Mouse (Mus musculus) brown adipose tissue, adult 24 weeks (tissue): ENCODE measurements around the gene Ugcg. TPM values are rescaled to one million over a fixed set of nuclear protein-coding genes. Genes with fewer than 3 reads are reported as not detected.

Experiments
- H3K27ac ChIP-seq: fragments of 200-500 bp; replicated peaks from 2 replicates; pipeline ENCODE4 v1.5.1; 2012; ENCODE audit warnings: low read depth, mild to moderate bottlenecking, low read length
- H3K4me1 ChIP-seq: fragments of 200-500 bp; 2 replicates; pipeline ENCODE4 v1.6.1; 2012; ENCODE audit warnings: low read length, mixed read lengths; ENCODE audit not compliant: control insufficient read depth, insufficient read depth, insufficient read length
- H3K4me3 ChIP-seq: fragments of 200-500 bp; 2 replicates; pipeline ENCODE4 v1.5.1; 2012; ENCODE audit warnings: low read depth, mild to moderate bottlenecking, low read length, moderate library complexity; ENCODE audit not compliant: insufficient read depth
- polyA plus RNA-seq: library from polyadenylated mRNA; stranded (reverse); fragments of >200 nt; gene quantifications from 2 replicates; pipeline ENCODE4 v1.2.4, GENCODE M21; 2012; ENCODE audit not compliant: missing spikeins, insufficient read depth, insufficient read length

The Ugcg gene
- 5.9 and 7.0 TPM in 2 replicates for polyA plus RNA-seq

DNA sequence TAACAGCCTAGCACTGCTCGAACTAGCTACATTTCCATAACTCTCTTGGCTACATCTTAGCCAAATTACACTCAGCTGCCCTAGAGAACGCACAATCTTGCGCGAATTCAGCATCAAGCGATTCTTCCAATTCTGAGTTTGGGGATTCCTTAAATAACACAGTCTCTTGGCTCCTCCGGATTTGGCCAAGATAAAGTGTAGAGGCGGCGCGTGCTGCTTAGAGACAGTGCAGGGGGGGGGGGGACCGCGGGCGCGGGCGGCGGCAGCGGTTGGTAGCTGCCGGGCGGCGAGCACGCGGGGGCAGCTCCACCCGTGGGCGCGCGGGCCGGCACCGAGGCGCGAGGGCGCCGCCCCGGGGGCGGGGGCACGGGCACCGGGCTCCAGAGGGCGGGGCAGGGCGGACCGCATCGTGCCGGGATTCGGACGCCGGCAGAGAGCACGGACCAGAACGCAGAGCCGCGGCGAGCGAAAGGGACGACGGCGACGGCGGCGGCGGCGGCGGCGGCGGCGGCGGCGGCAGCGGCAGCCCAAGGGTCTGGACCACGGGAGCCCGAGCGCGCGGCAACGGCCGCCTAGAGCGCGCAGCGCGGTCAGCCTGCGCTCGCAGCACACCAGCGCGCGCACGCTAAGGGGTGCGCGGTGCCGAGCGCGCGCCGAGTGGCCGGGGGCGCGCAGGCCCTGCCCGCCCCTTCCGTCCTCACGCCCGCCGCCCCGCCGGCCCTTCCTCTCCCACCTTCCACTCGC is at the start of gene Ugcg:
Gene Ugcg, plus strand, starts transcription at position 456 of the 744 bp plus-strand sequence.
- Histone ChIP-seq H3K4me1 (peaks cover 6% of the 10 kb centered on the region), H3K27ac (peak within 1 kb of the TSS; percentile 87), H3K4me3 (peak within 1 kb of the TSS; percentile 96)

- Histone ChIP-seq H3K4me3 (no peak overlapping the region), H3K27ac (no peak overlapping the region), H3K4me1 (no peaks in the 10 kb centered on the region)
These were observed 40.0 kb upstream of the Ugcg start for GRCm38 (mm10) chr4:59149043-59149442.

GRCm38 (mm10) chr4:59150907-59151306 is 38.1 kb upstream of the Ugcg start:
- Histone ChIP-seq H3K27ac (no peak overlapping the region), H3K4me1 (no peaks in the 10 kb centered on the region), H3K4me3 (no peak overlapping the region)

DNA sequence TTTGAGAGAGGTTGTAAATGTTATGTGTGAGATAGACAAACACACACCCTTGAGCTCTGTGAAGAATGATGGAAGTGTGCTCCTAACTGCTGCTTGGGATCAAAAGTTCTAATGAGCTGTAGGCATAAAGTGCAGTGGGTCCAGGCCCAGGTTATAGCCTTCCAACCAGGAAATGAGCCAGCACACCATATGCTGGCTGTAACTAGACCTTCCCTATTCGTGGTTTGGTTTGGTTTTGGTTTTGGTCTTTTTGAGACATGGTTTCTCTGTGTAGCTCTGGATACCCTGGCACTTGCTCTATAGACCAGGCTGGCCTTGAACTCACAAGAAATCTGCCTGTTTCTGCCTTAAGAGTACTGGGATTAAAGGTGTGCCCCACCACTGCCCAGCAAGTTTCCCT is 37.1 kb upstream of the Ugcg start:
- no peak overlapping the region for H3K4me3 ChIP-seq
- H3K4me1 ChIP-seq: peaks cover 2% of the 10 kb centered on the region; the same call in 1 of the 2 replicates
- H3K27ac ChIP-seq: no peak overlapping the region

DNA sequence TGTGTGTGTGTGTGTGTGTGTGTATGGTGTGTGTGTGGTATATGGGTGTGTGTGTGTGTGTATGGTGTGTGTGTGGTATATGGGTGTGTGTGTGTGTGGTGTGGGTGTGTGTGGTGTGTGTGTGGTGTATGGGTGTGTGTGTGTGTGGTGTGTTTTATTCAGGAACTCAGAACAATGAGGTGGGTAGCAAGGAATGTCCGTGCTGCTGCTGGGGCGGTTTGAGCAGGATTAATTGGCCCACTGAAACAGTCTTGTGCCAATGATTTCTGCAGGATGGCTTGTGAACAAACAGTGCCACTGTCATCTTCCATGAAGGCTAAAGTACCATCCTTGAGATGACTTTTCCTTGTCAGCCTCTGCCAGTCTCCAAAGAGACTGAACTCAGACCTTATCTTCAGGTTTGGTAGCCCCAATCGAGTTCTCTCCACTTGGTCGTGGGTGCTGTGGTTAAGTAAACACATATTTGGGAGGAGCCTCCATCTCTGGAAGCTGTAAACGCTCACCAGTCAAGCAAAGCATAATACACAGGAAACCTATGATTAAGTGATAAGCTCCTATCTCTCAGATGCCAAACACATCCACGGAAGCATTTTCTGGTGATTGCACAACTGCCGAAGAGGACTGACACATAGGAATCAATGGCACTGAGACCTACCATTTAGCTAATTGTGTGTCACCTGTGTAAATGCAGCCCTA is 32.0 kb upstream of the Ugcg start:
- Histone ChIP-seq H3K27ac (no peak overlapping the region), H3K4me1 (peaks cover 2% of the 10 kb centered on the region; the same call in 1 of the 2 replicates), H3K4me3 (no peak overlapping the region)

GRCm38 (mm10) chr4:59157654-59158053 is 31.4 kb upstream of the Ugcg start:
- H3K4me1 ChIP-seq: peaks cover 2% of the 10 kb centered on the region; the same call in 1 of the 2 replicates
- no peak overlapping the region for H3K4me3 ChIP-seq
- H3K27ac ChIP-seq: no peak overlapping the region

DNA sequence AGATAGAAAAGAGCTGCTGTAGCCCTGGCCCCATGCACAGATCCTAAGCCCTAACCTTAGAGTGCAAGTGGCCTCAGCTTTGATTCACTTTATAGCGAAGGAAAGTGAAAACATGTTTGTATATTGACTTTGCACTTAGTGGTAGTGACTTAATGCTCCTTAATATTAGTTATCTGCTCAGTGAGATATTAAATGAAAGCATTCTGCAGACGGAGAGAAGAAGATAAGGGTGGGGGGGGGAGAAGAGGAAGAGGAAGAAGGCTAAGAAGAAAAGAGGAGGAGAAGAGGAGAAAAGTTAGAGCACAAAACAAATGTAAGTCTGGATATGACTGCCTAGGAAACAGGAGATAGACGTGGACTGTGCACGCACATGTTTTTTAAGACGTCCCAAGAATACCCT is 28.8 kb upstream of the Ugcg start:
- Histone ChIP-seq H3K27ac (no peak overlapping the region), H3K4me3 (no peak overlapping the region), H3K4me1 (peaks cover 2% of the 10 kb centered on the region; the same call in 1 of the 2 replicates)

DNA sequence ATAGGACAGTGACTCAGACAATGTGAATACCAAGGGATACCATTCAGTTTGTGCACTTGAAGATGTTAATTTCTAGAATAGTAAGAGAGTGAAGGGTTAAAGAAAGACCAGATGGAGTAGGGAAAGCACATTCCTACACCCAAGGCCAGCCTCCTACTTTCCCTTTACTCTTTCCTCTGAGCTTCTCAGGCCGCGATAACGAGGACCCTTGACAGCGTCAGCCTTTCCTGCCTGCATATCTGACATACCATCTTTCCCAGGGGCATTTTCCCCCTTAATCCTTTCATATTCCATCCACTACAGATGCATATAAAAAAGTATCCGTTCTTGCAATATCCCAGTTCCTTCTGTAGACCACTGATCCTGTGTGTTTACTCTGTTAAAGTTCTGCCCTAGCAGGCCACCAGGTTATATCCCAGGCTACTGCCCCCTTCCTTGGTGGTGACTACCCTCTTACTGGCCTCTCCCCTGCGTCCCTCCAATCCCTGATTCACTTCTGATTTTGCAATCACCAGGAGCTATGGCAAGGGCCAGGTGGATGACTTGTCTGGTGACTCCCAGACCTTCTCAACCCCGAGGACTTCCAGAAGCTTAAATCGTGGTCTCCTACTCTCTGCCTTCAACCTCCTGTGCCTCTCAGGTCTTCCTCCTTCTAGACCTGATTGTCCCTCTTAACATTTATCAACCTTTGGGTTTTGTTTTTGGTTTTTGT is 27.9 kb upstream of the Ugcg start:
- Histone ChIP-seq H3K4me1 (peaks cover 2% of the 10 kb centered on the region; the same call in 1 of the 2 replicates), H3K4me3 (no peak overlapping the region), H3K27ac (no peak overlapping the region)

GRCm38 (mm10) chr4:59164034-59164433 is 25.0 kb upstream of the Ugcg start:
- Histone ChIP-seq H3K4me3 (no peak overlapping the region), H3K27ac (no peak overlapping the region), H3K4me1 (no peaks in the 10 kb centered on the region)

GRCm38 (mm10) chr4:59167251-59167847 is 21.7 kb upstream of the Ugcg start:
- no peak overlapping the region for H3K27ac ChIP-seq
- no peak overlapping the region for H3K4me3 ChIP-seq
- no peaks in the 10 kb centered on the region for H3K4me1 ChIP-seq

DNA sequence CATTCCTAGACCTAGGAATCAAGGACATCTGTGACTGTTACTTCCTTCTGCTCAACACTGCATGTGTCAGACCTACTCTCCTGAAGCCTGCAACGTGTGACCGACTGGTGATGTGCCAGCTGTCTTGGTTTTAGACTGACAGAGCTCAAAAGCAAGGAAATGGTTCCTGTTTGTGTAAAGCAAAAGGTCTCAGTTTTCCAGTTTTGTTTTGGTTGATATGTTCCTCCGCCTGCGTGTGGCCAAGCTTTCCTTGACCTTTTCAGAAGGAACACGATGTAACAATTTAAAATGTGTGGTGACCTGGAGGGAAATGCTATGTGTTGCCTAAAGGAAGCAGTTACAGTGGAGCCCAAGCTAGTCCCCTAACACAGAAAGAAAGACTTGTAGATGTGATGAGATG is 19.1 kb upstream of the Ugcg start:
- Histone ChIP-seq H3K27ac (no peak overlapping the region), H3K4me3 (no peak overlapping the region), H3K4me1 (no peaks in the 10 kb centered on the region)

DNA sequence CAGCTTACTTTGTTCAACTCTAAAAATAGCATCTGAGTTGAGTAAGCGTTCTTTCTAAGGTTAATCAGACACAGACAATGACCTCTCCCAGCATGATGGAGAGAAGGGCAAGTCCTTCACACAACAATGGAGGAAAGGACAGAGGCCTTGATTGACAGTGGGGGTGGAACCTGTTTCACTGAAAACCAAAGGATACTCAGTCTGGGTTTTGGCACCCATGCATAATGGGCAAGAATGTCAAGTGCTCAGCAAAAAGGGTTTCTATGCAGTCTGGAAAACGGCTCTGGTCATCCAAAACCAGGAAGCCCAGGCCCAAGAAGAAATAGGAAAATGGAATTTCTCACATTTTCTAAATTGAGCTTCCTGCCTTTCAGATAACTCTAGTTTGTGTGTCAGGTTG is 16.4 kb upstream of the Ugcg start:
- no peak overlapping the region for H3K4me3 ChIP-seq
- H3K4me1 ChIP-seq: no peaks in the 10 kb centered on the region
- H3K27ac ChIP-seq: no peak overlapping the region

GRCm38 (mm10) chr4:59173181-59173922 is 15.7 kb upstream of the Ugcg start:
- Histone ChIP-seq H3K4me3 (no peak overlapping the region), H3K27ac (no peak overlapping the region), H3K4me1 (no peaks in the 10 kb centered on the region)

DNA sequence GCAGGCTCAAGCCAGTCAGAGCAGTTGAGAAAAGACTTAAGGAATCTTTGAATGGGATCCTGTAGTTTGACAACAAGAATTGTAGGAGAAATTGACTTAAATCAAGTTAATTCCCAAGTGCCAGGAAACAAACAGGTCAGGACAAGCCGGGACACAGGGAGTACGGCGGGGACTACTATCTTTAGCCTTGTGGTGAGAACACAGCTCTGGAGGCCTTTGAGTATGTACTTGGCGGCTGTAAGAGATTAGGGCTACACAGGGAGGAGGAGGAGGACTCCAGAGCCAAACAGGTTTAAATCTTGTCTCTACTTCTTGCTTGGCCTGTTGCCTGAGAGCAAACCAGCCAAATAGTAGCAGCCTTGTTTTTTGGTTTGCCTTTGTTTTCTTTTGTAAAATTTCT is 14.1 kb upstream of the Ugcg start:
- Histone ChIP-seq H3K4me1 (no peaks in the 10 kb centered on the region), H3K27ac (no peak overlapping the region), H3K4me3 (no peak overlapping the region)
